Mouse (Mus musculus) large intestine, adult 2 months (tissue): ENCODE results near the gene Fam19a5. TPM values are rescaled to one million over a fixed set of nuclear protein-coding genes. Genes with fewer than 3 reads are reported as not detected.

Source experiments
- DNase-seq: peaks from one replicate; pipeline ENCODE4 v3.0.0-alpha.2; 2012; ENCODE audit warnings: low read depth, low spot score
- WGBS: fragments of 180-500 bp; shearing (Covaris S2); methylation state at CpG from one replicate; pipeline ENCODE4 v1.1.7; 2018; 5-methylcytosine and 5-hydroxymethylcytosine counted together
- polyA plus RNA-seq: library from polyadenylated mRNA; depleted of rRNA; stranded (reverse); fragments of >200 nt; gene quantifications from 2 replicates; pipeline ENCODE4 v1.2.3, GENCODE M21; 2012

The Fam19a5 gene
- polyA plus RNA-seq, 1 experiment = 2.0 TPM

DNA sequence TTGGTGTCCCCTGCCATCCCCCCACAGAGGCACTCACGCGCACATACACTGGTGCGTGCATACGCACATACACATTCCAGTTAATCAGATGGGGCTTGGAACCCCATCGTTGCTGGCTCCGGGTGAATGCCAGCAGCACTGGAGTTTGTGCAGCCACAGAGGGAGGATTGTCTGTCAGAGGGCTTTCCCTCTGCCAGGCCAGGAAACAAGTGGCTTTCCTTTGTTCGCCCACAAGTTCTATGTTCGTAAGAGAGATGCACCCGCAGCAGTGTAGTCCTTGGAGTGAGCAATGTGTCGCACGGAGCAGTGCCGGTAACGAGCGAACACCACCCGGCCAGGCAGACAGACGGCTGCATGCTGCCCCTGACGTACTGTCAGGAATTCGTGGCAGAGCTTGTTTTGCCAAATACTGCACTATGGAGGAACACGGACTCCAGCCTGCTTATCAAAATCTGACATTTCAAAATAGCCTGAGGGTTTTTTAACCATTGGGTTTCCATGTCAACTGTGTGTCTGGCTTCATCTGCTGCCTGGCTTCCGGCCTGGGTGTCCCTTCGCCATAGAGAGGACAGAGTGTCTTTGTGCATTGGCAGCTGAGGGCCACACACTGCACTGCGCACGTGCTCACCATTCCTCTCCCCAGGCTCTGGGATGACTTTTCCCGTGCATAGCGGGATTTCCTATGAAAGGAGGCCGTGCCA, 40.0 kb downstream of the Fam19a5 start:
- WGBS = 88% methylated on average over 26 of the region's 26 CpGs
- no peak for DNase-seq

DNA sequence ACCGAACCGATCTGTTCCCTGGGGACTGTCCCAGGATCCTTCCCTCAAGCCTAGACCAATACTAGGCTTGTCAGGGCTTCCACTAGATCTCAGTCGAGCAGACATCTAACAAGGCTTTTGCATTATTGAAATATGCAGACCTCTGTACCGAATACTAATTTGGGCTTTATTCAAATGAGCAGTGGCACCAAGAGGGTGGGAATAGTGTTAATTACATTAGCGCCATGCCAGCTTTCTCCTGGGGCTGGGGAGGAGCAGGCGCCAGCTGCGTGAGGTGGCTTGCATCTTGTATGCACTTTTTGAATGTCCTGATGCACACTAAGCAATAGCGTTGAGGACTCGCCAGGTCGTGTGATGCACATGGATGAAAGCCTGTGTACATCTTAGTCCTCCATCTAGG, 46.9 kb downstream of the Fam19a5 start:
- WGBS = 89% methylated on average over 10 of the region's 10 CpGs
- no peak for DNase-seq

DNA sequence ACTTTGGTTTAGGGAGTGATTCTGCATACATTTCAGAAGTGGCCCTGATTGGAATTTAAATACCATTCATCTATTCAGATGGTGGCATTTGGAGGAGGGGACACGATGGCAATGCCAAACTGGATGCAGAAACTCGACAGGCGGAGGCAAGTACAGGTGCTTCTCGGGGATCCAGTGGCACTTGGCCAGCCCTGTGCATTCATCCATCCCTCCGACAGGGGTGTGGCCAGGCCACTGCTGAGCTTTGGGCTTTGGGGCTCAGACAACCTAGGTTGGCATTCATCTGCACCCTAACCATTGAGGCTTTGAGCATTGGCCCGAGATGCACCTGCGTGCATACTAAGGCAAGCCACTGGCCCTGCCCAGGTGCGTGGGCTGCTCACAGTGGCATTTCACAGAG, 52.6 kb downstream of the Fam19a5 start:
- no peak for DNase-seq
- WGBS = 86% methylated on average over 8 of the region's 8 CpGs

DNA sequence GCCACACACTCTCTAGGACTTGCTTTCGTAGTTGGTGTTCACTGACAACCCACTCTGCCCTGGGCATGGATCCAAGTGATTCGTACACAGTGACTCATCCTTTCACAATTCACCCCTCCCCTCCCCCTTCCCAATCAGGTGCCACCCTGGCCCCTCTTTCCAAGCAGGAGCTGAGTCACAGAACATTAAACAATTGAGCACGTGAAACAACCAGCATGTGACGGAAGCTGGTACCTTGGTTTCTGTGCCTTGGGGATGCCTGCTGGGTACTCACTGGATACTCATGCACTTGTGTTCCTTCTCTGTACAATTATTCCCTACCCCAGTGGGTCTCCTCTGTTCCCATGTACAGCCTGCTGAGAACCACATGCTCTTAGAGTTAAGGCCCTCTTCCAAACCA, 53.0 kb downstream of the Fam19a5 start:
- DNase-seq = no peak
- 39% methylated on average over 4 of the region's 4 CpGs for WGBS

DNA sequence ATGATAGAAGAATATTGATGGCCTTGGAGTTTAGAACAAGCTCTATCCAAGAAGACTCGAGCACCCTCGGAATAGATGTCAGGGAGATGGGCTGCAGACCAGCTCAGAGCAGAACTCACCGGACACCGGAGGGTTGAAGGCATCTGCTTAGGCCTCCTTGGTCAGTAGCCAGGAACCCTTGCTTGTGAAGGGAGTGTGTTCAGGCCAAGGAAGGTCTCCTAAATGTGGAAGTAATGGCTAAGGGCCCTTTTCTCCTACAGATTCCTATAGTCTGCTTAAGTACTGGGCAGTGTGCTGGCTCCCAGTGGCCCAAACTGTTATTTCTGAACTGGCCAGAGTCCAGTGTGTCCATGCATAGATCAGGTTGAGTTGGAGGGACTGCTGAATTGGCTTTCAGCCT, 53.7 kb downstream of the Fam19a5 start:
- DNase-seq = no peak
- WGBS = 84% methylated on average over 4 of the region's 4 CpGs

DNA sequence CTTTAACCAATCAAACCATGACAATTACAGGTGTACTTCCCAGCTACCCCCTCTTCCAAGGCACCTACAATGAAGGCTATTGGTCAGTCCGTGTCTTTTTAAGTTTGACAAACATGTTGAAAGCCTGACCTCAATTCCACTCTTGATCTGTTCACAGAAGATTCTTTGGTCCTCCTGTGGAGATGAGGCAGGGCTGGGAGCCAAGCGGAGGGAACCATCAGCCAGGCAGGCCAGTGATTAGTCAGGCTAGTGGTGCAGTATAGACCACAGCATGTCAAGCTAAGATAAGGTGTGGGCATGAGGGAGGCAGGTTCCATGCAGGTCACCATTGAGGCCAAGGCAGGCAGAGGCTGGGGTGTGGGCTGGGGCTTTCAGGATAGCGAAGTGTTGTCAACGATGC, 54.5 kb downstream of the Fam19a5 start:
- 85% methylated on average over 4 of the region's 4 CpGs for WGBS

DNA sequence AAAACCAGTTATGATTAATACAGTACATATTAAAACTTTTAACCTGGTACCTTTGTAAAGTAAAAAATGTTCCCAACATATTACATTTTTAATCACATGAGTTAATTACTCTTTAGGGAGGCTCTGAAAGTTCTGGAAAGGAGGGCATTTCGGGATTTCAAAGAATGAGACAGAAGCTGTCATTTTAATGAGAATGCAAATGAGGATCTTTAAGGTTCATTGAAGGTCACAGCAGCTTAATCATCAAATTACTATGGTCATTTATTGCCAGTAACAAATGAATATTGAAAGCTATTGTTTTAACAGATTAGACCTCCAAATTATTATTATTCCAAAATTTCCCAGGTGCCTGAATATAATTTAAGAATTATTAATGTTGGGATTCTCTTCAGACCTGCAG, 59.2 kb downstream of the Fam19a5 start:
- 78% methylated on average over 1 of the region's 1 CpGs for WGBS
- DNase-seq = no peak

More for the DNA sequence above, 54.5 kb downstream of the Fam19a5 start:
- DNase-seq = no peak

DNA sequence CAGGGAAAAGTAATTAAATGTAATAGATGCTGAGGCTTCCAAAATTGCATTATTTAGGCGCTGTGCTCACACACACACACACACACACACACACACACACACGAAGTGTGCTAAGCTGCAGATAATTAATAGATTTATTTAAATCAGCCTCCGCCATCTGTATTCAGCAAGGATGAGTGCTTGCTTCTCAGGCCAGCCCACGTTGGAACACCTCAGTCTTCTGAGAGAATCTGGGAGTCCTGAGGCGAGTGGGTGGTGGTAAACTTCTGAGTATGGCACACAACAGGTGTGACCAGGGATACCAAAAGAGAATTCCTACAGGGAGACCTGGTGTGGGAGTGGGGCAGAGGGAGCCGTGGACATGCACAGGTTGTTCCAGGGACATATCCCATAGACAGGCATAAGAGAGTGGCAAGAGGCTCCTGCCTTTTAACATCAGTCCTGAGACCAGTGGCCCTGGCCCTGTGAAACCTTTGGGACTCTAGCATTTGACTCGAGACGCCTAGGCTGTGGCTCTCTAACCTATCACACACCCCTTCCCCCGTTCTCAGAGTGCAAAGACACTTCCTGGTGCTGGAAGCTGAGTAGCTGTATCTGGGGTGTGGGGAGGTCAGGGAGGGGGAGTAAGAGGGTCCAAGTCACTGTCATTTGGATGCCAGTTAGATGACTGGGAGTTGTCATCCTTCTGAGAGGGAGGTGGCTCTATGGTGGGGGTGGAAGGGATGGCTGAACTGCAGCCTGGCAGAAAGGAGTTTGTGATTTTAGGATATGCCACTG, 61.6 kb downstream of the Fam19a5 start:
- WGBS = 50% methylated on average over 9 of the region's 9 CpGs
- no peak for DNase-seq

DNA sequence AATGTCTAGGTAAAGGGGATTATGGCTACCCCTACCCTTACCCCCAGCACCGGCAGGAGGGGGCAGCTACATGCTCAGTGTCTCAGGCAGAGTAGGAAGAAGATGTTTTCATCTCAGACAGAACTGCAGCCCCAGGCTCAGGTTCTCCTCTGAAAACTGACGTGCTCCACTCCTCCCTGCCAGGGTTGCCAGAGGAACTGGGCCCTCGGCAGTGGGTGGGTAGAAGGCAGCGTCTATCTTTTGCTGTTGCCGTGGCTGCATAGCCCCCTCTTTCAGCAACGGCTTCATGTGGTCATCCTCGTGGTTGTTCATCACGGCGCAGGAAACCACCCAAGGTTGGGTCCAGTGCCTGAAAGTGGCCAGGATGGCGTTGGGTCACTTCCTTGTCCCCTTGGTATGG, 62.6 kb downstream of the Fam19a5 start:
- 77% methylated on average over 10 of the region's 10 CpGs for WGBS
- no peak for DNase-seq

DNA sequence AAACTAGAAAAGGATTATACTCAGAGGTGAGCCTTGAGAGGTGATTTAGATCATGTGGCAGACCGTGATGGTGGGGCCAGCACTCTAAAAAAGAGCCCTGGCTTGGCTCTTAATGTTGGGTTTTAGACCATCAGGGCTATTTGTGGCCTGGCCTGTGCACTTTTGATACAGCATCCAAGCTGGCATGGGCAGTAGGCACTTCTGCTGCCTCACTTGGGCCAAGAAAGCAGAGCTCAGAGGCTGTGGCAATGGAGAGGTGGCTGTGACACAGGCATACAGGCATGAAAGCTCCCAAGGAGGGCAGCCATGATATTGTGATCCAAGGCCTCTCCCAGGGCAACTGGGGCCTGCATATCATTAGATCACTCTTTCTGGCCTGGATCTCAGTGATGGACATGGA, 65.1 kb downstream of the Fam19a5 start:
- 83% methylated on average over 1 of the region's 1 CpGs for WGBS
- no peak for DNase-seq

DNA sequence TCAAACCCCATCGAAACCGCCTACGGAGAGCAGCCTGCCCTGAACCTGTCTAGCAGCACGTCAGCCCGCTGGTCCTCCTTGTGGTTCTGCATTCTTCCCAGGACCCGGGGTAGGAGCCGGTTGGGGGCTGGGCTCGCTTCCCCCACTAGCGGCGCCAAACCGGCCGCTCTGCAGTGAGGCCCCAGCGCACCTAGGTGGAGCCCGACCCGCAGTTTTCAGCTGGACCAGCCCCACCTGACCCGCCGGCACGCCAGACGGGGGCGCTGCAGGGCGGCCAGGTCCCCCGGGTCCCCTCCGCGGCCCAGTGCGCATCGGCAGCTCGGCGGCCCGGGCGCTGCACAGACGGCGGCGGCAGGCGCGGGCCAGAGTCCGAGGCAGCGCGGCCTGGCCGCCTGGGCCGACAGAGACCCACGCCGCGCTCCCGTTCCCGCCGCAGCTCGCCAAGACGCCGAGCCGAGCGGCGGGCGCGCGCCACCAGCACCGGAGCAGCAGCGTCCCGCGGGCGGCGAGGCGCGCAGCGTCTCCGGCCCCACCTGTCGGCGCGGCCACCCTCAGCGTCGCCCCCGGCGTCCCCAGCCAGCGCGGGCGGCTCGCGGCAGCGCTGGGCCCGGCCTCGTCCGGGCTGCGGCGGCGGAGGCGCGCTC, 80.0 kb downstream of the Fam19a5 start:
- 1% methylated on average over 84 of the region's 86 CpGs for WGBS

DNA sequence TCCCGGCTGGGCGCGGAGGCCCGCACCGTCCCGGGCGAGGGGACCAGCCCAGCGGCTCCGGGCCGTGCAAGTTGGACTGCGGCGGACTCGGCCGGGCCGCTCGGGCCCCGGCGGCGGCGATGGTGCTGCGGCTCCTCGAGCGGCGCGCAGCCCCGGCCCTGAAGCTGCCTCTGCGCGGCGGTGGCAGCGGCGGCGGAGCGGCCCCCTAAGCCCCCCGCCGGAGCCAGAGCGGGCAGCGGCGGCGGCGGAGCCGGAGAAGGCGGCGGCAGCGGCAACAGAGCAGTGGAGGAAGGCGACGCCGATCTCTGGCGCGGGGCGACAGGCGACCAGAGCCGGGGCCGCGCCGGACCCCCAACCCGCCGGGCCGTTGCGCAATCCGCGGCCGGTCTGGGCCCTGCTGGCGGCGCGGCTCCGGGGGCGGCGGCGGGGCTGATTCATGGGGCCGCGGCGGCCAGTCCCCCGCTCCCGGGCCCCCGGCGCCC, 80.6 kb downstream of the Fam19a5 start:
- DNase-seq = no peak
- WGBS = 2% methylated on average over 65 of the region's 76 CpGs

More for the DNA sequence above, 80.0 kb downstream of the Fam19a5 start:
- DNase-seq = no peak

DNA sequence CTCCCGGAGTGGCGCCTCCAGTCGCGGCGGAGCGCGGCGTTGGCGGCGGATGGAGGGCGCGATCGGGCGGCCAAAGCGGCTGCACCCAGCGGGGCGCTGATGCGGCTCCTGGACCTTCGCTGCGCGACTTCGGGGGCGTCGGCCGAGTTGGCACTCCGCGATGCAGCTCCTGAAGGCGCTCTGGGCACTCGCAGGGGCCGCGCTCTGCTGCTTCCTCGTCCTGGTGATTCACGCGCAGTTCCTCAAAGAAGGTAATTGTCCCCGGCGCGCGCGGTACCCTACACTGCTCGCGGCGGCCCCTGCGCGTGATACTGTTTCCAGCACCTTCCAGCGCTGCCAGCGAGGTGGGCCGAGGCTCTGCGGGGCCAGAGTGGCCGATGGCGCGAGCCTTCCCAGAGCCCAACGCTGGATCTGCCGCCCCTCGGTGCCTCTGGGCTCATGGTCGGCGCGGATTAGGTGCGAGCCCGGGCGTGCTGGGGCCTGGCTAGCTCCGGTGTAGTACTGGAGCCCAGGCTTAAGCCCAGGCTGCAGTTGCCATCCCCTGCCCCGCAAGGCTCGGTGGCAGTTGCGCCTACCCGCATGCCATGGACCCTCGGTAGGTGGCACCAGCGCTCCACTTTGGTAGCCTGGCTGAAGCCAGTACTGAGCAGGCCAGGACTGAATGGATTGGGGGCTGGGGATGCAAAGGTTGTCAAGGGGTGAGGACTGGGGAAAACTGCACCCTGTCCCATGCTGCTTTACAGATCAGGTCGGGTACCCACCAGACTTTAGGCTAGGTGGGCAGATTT, 81.3 kb downstream of the Fam19a5 start:
- whole genome bisulfite sequencing = 2% methylated on average over 68 of the region's 68 CpGs
- DNase-seq = no peak

DNA sequence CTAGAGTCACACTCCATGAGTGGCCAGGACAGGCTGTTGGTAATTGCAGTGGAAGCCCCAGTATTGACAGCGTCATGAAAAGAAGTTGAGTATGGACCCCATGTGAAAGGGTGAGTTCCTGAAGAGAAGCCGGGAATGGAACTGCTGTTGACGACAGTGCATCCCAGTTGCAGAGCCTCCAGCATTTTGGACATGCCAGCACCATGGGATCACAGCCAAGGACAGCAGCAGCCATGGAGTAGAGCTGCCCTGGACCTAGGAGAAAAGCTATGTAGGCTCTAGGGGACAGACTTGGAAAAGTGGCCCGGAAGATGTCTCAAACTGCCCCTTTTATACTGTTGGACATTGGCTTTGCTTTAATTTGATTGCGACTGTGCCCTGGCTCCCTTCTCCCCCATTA, 91.2 kb downstream of the Fam19a5 start:
- WGBS = 92% methylated on average over 5 of the region's 5 CpGs
- DNase-seq = no peak

DNA sequence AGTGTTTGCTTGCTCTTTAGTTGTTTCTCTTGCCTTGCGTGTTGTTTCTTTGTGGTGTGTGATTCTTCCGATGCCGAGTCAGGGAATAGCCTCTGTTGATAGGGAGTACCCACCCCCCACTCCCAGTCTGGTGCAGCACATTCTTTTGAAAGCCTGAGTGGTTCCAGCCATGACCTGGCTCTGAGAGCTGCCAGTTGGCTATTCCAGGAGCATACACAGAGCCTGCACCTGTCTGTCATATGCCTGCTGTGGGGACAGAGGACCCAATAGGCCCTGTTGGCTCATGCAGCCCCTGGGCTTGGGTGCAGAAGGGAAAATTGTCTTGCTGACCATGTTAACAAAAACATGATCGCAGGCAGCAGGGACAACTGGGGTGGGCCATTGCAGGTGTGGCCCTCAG, 92.3 kb downstream of the Fam19a5 start:
- no peak for DNase-seq
- 88% methylated on average over 4 of the region's 4 CpGs for WGBS

DNA sequence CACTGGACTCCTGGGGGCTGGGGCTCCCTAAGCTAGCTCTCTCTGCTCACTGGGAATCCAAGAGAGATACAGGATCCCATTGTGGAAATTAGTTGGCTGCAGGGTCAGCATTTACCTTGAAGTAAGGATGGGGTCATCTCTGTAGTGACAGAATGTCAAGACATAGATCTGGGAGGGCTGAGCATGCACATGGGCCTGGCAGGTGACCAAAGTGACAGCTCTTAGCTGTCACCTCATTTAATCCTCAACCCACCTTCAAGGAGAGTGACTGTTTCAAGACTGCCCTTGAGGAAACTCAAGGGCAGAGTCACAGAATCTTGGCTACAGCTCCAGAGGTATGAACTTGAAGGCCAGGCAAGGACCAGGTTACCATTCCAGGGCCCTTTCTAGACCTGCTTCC, 93.1 kb downstream of the Fam19a5 start:
- DNase-seq = no peak

DNA sequence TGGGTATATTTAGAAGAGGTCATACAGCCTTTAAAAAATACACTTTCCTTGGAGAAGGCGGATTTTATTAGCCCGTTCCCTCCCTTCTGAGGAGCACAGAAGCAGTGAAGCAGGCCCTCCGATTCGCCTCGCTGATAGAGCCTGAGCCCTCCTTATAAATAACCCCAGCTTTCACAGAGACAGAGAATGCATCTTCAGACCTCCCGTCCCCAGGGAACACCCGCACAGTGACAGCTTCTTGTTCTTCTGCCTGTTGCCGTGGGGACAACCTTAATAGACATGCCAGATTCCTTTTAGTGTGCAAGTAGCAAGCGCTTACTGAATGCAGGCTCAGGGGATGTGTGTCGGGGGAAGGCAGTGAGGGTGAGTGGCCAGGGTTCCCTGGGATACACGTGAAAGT, 94.2 kb downstream of the Fam19a5 start:
- 74% methylated on average over 11 of the region's 11 CpGs for whole genome bisulfite sequencing
- DNase-seq = no peak

DNA sequence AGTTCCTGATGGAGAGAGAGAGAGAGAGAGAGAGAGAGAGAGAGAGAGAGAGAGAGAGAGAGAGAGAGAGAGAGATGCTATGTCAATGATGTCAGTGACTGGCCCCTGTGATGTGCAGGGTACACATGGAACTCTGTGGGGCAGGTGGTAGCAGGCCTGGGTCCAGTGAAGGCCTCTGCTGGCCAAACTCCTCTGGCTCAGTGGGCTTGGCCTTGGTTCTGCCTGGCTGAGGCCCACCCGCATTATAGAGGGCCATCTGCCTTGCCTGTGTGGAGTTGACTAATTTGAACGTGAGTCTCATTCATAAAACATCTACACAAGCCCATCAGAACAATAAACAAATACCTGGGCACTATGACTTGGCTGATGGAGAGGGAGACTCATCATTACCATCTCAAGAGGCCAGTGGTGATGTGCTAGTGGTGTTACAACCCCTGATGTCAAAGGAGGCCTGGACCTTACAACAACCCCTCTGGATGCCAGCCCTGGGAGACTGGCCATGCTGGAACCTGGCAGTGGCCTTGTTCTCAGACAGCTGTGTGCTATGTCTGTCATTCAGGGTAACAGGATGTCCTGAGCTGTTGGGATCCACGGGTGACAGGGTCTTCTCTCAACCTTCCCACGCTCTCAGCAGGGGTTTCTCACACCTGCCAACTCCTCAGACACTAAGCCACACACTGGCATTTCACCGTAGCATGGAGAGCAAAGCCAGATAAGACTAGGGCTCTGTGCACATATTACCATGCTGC, 102.4 kb downstream of the Fam19a5 start:
- DNase-seq = no peak
- WGBS = 62% methylated on average over 5 of the region's 5 CpGs

DNA sequence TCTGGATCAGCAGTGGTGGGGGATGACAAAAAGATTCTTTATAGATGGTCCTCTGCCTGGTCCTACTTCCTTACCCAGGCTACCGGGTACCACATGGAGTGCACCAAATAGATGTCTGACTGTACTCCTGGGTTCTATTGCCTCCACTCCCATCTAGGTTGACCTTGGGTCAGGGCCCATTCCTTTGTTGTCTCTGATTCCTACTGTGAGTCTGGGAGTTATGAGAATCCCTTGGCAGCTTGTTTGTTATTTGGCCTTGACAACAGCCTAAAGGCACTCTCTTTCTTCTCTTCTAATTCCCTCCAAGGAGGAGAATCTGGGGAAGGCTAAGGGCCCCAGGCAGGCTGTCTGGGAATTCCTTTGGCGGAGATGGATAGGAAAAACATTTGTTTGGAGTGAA, 105.6 kb downstream of the Fam19a5 start:
- no peak for DNase-seq
- WGBS = 87% methylated on average over 2 of the region's 2 CpGs
